In the genomic region with DNA sequence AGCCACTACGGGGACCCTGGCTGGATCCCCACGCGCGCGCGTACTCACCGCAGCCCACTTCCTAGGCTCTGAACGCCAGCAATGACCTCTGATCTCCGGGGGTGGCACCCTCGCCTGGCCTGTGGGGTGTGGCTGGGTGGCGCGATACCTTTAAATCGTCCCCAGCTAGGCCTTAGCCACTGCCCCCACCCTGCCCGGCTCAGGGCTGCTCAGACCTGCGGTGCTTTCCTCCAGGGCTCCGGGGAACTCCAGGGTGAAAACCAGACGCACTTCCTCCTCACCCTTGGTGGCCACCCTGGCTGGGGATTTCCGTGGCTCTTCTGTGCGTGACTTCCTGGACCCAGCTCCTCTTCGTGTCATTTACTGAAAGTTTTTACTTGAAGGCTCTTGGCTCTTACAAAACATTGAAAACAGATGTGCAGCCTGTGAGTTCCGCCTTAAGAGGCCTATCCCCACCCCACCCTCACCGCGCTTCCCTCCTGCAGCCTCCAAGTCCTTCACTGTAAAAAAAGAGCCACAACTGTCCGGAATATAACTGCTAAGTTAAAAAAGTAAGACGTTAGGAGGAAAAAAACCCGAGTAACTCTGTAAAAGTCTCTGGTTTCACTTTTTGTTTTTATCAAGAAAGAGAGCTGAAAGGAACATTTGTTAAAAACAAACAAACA, we compare ENCODE assay signal across 8 mouse cellular contexts. TPM values are rescaled to one million over a fixed set of nuclear protein-coding genes. Genes with fewer than 3 reads are reported as not detected.
DNase-seq lines count a peak whose midpoint lies in the region; ATAC-seq and TF ChIP-seq lines count a peak whose summit lies in the region.

A gene (minus strand): TSS at position 412 of the 665 bp plus-strand sequence.

- peak; percentile 96 to 97 for DNase-seq in B cell, adult 2 months
- DNase-seq in adrenal gland, adult 8-10 months = peak; percentile 79
- DNase-seq in kidney, postnatal 0 days (ENCODE audit: low spot score) = peak; percentile 73
- peak; percentile 82 for DNase-seq in lung, adult 2 months
- peak; percentile 70 to 71 for DNase-seq in thymus, postnatal 10 days (ENCODE audit: low spot score in 2 of 2)

- H3K27ac ChIP-seq in heart, embryonic 14.5 days (replicated peaks in 1 of 2; ENCODE audit: control insufficient read depth in 1 of 2, insufficient read depth in 1 of 2, low read depth in 2 of 2, low read length in 2 of 2) = peak within 1 kb of the TSS; percentile 15 to 46; a peak in 3 of 4 replicates
- H3K27ac ChIP-seq in kidney, postnatal 0 days = peak within 1 kb of the TSS; percentile 71
- no peak within 1 kb of the TSS for H3K27ac ChIP-seq in neural tube, embryonic 14.5 days (ENCODE audit: low read depth, low read length)

- H3K27me3 ChIP-seq in erythroblast, embryonic 14.5 days (ENCODE audit: control insufficient read depth) = no peaks in the 10 kb centered on the region
- no peaks in the 10 kb centered on the region for H3K27me3 ChIP-seq in heart, embryonic 14.5 days (ENCODE audit: control insufficient read depth, insufficient read depth, low read length)
- H3K27me3 ChIP-seq in kidney, postnatal 0 days (ENCODE audit: insufficient read depth, low read length) = no peaks in the 10 kb centered on the region
- H3K27me3 ChIP-seq in neural tube, embryonic 14.5 days (ENCODE audit: control insufficient read depth, insufficient read depth, low read length) = no peaks in the 10 kb centered on the region

- TF ChIP-seq CTCF in kidney, postnatal 0 days (IDR thresholded peaks at IDR 0.05; ENCODE audit: low read depth) = no peak
- TF ChIP-seq CTCF in lung, adult 2 months (IDR thresholded peaks at IDR 0.05; ENCODE audit: insufficient read depth, low read length) = no peak

- peak within 1 kb of the TSS; percentile 69 for H3K4me3 ChIP-seq in erythroblast, embryonic 14.5 days (replicated peaks)
- peak within 1 kb of the TSS; percentile 57 for H3K4me3 ChIP-seq in heart, embryonic 14.5 days (ENCODE audit: control insufficient read depth in 1 of 2, insufficient read depth in 1 of 2, low read depth in 1 of 2, low read length in 2 of 2)
- H3K4me3 ChIP-seq in kidney, postnatal 0 days (replicated peaks; ENCODE audit: low read depth, low read length) = peak within 1 kb of the TSS; percentile 50
- H3K4me3 ChIP-seq in lung, adult 2 months (replicated peaks; ENCODE audit: extremely low read depth, low read depth, low read length) = peak within 1 kb of the TSS; percentile 82
- H3K4me3 ChIP-seq in neural tube, embryonic 14.5 days (ENCODE audit: low read depth, low read length) = peak within 1 kb of the TSS; percentile 36

- peaks cover 21% of the 10 kb centered on the region for H3K4me1 ChIP-seq in erythroblast, embryonic 14.5 days (ENCODE audit: control insufficient read depth)
- H3K4me1 ChIP-seq in heart, embryonic 14.5 days (ENCODE audit: control insufficient read depth in 2 of 2, insufficient read depth in 2 of 2, low read length in 2 of 2) = no peaks in the 10 kb centered on the region
- H3K4me1 ChIP-seq in kidney, postnatal 0 days (replicated peaks; ENCODE audit: insufficient read depth, low read length) = peaks cover 7% of the 10 kb centered on the region; the same call in 1 of the 2 replicates
- H3K4me1 ChIP-seq in lung, adult 2 months (ENCODE audit: control insufficient read depth, insufficient read depth, low read length) = peaks cover 22% of the 10 kb centered on the region
- H3K4me1 ChIP-seq in neural tube, embryonic 14.5 days (ENCODE audit: control insufficient read depth, insufficient read depth, low read length) = peaks cover 3% of the 10 kb centered on the region; the same call in 1 of the 2 replicates

- H3K9ac ChIP-seq in heart, embryonic 14.5 days (ENCODE audit: low read length) = peak within 1 kb of the TSS; percentile 75
- H3K9ac ChIP-seq in kidney, postnatal 0 days (ENCODE audit: low read depth, low read length) = peak within 1 kb of the TSS; percentile 50
- H3K9ac ChIP-seq in neural tube, embryonic 14.5 days (replicated peaks; ENCODE audit: low read depth, low read length) = peak within 1 kb of the TSS; percentile 54

- peak; percentile 80; the same call in 1 of the 2 replicates for TF ChIP-seq POLR2A in lung, adult 2 months (IDR thresholded peaks at IDR 0.05; ENCODE audit: borderline replicate concordance, extremely low read depth, low read depth, low read length)

- no peaks in the 10 kb centered on the region for H3K9me3 ChIP-seq in erythroblast, embryonic 14.5 days (ENCODE audit: control insufficient read depth, low read length)
- H3K9me3 ChIP-seq in heart, embryonic 14.5 days (ENCODE audit: control insufficient read depth, low read length) = no peaks in the 10 kb centered on the region
- H3K9me3 ChIP-seq in kidney, postnatal 0 days (replicated peaks; ENCODE audit: low read length) = no peaks in the 10 kb centered on the region
- no peaks in the 10 kb centered on the region for H3K9me3 ChIP-seq in neural tube, embryonic 14.5 days (ENCODE audit: control insufficient read depth, low read length)

- peak; percentile 78 for ATAC-seq in heart, embryonic 14.5 days (ENCODE audit: insufficient number of reproducible peaks, insufficient read depth, low FRiP score, low read depth)
- ATAC-seq in kidney, postnatal 0 days (replicated peaks; ENCODE audit: low FRiP score, low read depth) = peak; percentile 93
- ATAC-seq in neural tube, embryonic 14.5 days (ENCODE audit: low read depth) = peak; percentile 73

- WGBS in heart, embryonic 14.5 days = 4% methylated on average over 26 of the region's 26 CpGs
- WGBS in kidney, postnatal 0 days = 3% methylated on average over 26 of the region's 26 CpGs
- WGBS in lung, adult 2 months = under 1% methylated on average over 26 of the region's 26 CpGs
- 12% methylated on average over 26 of the region's 26 CpGs for WGBS in neural tube, embryonic 14.5 days

- no peaks in the 10 kb centered on the region for H3K36me3 ChIP-seq in erythroblast, embryonic 14.5 days (ENCODE audit: control insufficient read depth)
- H3K36me3 ChIP-seq in heart, embryonic 14.5 days (ENCODE audit: control insufficient read depth, insufficient read depth, low read length) = no peaks in the 10 kb centered on the region
- no peaks in the 10 kb centered on the region for H3K36me3 ChIP-seq in kidney, postnatal 0 days (ENCODE audit: insufficient read depth, low read length)
- no peaks in the 10 kb centered on the region for H3K36me3 ChIP-seq in neural tube, embryonic 14.5 days (ENCODE audit: control insufficient read depth, insufficient read depth, low read length)

- H3K4me2 ChIP-seq in heart, embryonic 14.5 days (ENCODE audit: low read length) = peak within 1 kb of the TSS; percentile 80
- H3K4me2 ChIP-seq in kidney, postnatal 0 days (ENCODE audit: low read length) = peak within 1 kb of the TSS; percentile 56
- H3K4me2 ChIP-seq in neural tube, embryonic 14.5 days (ENCODE audit: low read depth, low read length) = peak within 1 kb of the TSS; percentile 73

RNA-seq across cellular contexts. Expression of the gene that starts here (rescaled TPM):
- total RNA-seq in adrenal gland, adult 8-10 months (2022) = 10 to 100 TPM; 22.2 to 35.6 (median 30.6) TPM
- 0.05 and 0.09 TPM in 2 replicates for polyA plus RNA-seq in erythroblast, embryonic 14.5 days (2012)
- polyA plus RNA-seq in heart, embryonic 14.5 days (2014; fragmentation: Nextera tagmentation; extraction: Ambion mirVana) = 4.3 and 5.5 TPM in 2 replicates
- 5.3 and 7.2 TPM in 2 replicates for polyA plus RNA-seq in kidney, postnatal 0 days (2015; fragmentation: Nextera tagmentation; extraction: Ambion mirVana)
- polyA plus RNA-seq in lung, adult 2 months (2012; rRNA removed) = 18.4 and 25.6 TPM in 2 replicates
- 0.70 and 3.2 TPM in 2 replicates for polyA plus RNA-seq in neural tube, embryonic 14.5 days (2014; fragmentation: Nextera tagmentation; extraction: Ambion mirVana)
